Comparison of ENCODE assay signal across 8 mouse cellular contexts in the genomic region with DNA sequence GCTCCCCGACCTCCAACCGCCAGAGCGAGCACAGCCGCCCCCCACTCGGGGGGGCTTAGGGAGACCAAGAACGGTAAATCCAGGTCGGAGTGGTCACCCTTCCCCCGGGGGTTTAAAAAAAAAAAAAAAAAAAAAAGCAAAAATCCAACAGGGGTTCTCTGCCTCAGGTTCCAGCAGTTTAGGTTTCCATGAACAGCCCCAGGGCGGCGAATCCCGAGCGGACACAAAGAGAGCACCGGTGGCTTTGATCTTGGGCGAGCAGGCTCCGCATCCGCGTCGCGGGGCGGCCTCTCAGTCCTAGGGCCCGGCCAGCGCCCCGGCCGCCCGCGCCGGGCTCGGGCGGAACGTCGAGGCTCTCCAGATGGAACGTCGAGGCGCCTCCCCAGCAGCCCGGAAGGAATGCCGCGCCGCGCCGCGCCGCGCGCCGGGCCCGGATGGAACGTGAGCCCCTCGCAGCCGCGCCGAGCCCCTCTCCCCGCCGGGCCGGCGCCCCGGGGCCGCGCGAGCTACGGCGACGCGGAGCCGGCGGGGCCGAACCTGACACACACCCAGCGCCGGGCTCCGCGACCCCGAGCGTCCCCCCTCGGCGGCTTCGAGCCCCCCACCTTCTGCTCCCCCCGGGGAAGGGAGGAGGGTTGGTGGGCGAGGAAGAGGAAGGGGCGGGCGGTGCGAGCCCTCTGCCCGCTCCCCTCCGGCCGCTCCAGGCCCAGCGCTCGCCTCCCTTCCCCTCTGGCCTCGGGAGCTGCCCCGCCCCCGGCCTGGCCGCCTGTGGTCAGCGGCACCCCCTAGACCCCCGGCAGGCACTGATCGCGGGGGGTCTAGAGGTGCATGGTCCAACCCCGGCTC. TPM values are rescaled to one million over a fixed set of nuclear protein-coding genes. Genes with fewer than 3 reads are reported as not detected.
DNase-seq lines count a peak whose midpoint lies in the region; ATAC-seq lines count a peak whose summit lies in the region.

A gene (minus strand): TSS at position 135 of the 846 bp plus-strand sequence.

- peaks cover 27% of the 10 kb centered on the region for H3K4me1 ChIP-seq in forebrain, embryonic 14.5 days (ENCODE audit: control insufficient read depth, insufficient read depth, low read length)
- H3K4me1 ChIP-seq in hindbrain, embryonic 10.5 days (replicated peaks), result peaks cover 48% of the 10 kb centered on the region
- H3K4me1 ChIP-seq in limb, embryonic 13.5 days, result peaks cover 39% of the 10 kb centered on the region
- H3K4me1 ChIP-seq in midbrain, embryonic 16.5 days (ENCODE audit: control insufficient read depth, insufficient read depth, low read length), result peaks cover 39% of the 10 kb centered on the region

- H3K9ac ChIP-seq in forebrain, embryonic 14.5 days (ENCODE audit: low read length), result peak within 1 kb of the TSS; percentile 99
- H3K9ac ChIP-seq in limb, embryonic 13.5 days, result peak within 1 kb of the TSS; percentile 99
- H3K9ac ChIP-seq in midbrain, embryonic 16.5 days (ENCODE audit: low read depth, low read length), result peak within 1 kb of the TSS; percentile 97

- peak within 1 kb of the TSS; percentile 98 for H3K27ac ChIP-seq in forebrain, embryonic 14.5 days (ENCODE audit: low read depth, low read length)
- peak within 1 kb of the TSS; percentile 99 for H3K27ac ChIP-seq in hindbrain, embryonic 10.5 days
- H3K27ac ChIP-seq in limb, embryonic 13.5 days, result peak within 1 kb of the TSS; percentile 99
- H3K27ac ChIP-seq in midbrain, embryonic 16.5 days (ENCODE audit: low read length), result peak within 1 kb of the TSS; percentile 99

- peak within 1 kb of the TSS; percentile 99 for H3K4me2 ChIP-seq in forebrain, embryonic 14.5 days (ENCODE audit: low read length)
- H3K4me2 ChIP-seq in limb, embryonic 13.5 days (replicated peaks), result peak within 1 kb of the TSS; percentile 100
- peak within 1 kb of the TSS; percentile 100 for H3K4me2 ChIP-seq in midbrain, embryonic 16.5 days (ENCODE audit: low read length)

- no peaks in the 10 kb centered on the region for H3K27me3 ChIP-seq in forebrain, embryonic 14.5 days (replicated peaks; ENCODE audit: control insufficient read depth, insufficient read depth, low read length)
- H3K27me3 ChIP-seq in hindbrain, embryonic 10.5 days (ENCODE audit: insufficient read depth, poor library complexity, severe bottlenecking), result no peaks in the 10 kb centered on the region
- no peaks in the 10 kb centered on the region for H3K27me3 ChIP-seq in limb, embryonic 13.5 days
- no peaks in the 10 kb centered on the region for H3K27me3 ChIP-seq in midbrain, embryonic 16.5 days (ENCODE audit: control insufficient read depth, insufficient read depth, low read depth, low read length)

- DNase-seq in left cerebral cortex, adult 18-20 months (ENCODE audit: low spot score in 2 of 2), result no peak
- DNase-seq in left cerebral cortex, adult 9 months (ENCODE audit: low spot score in 2 of 2), result no peak
- DNase-seq in adipocyte (ENCODE audit: low spot score), result peak; percentile 36
- no peak for DNase-seq in forebrain, embryonic 14.5 days (ENCODE audit: low spot score)
- DNase-seq in hindbrain, embryonic 10.5 days (ENCODE audit: low spot score), result no peak
- DNase-seq in right cerebral cortex, postnatal 14 days, result no peak

- H3K36me3 ChIP-seq in forebrain, embryonic 14.5 days (ENCODE audit: control insufficient read depth, insufficient read depth, low read length), result peaks cover 5% of the 10 kb centered on the region
- H3K36me3 ChIP-seq in hindbrain, embryonic 10.5 days, result peaks cover 22% of the 10 kb centered on the region
- H3K36me3 ChIP-seq in limb, embryonic 13.5 days, result peaks cover 6% of the 10 kb centered on the region
- no peaks in the 10 kb centered on the region for H3K36me3 ChIP-seq in midbrain, embryonic 16.5 days (ENCODE audit: control insufficient read depth, insufficient read depth, low read length)

- 0% methylated on average over 51 of the region's 94 CpGs for WGBS in forebrain, embryonic 14.5 days
- under 1% methylated on average over 73 of the region's 94 CpGs for WGBS in hindbrain, embryonic 10.5 days
- WGBS in limb, embryonic 13.5 days, result under 1% methylated on average over 52 of the region's 94 CpGs
- WGBS in midbrain, embryonic 16.5 days, result under 1% methylated on average over 69 of the region's 94 CpGs

- H3K9me3 ChIP-seq in forebrain, embryonic 14.5 days (replicated peaks; ENCODE audit: control insufficient read depth, low read length), result no peaks in the 10 kb centered on the region
- H3K9me3 ChIP-seq in hindbrain, embryonic 10.5 days, result no peaks in the 10 kb centered on the region
- no peaks in the 10 kb centered on the region for H3K9me3 ChIP-seq in limb, embryonic 13.5 days
- H3K9me3 ChIP-seq in midbrain, embryonic 16.5 days (replicated peaks; ENCODE audit: control insufficient read depth, low read length, poor library complexity, severe bottlenecking), result no peaks in the 10 kb centered on the region

- peak within 1 kb of the TSS; percentile 99 for H3K4me3 ChIP-seq in forebrain, embryonic 14.5 days (ENCODE audit: low read depth, low read length)
- H3K4me3 ChIP-seq in hindbrain, embryonic 10.5 days, result peak within 1 kb of the TSS; percentile 99
- peak within 1 kb of the TSS; percentile 98 for H3K4me3 ChIP-seq in limb, embryonic 13.5 days
- H3K4me3 ChIP-seq in midbrain, embryonic 16.5 days (ENCODE audit: low read depth, low read length), result peak within 1 kb of the TSS; percentile 98

- peak; percentile 43 for ATAC-seq in forebrain, embryonic 14.5 days
- ATAC-seq in limb, embryonic 13.5 days (ENCODE audit: low FRiP score, low read depth), result peak; percentile 52
- ATAC-seq in midbrain, embryonic 16.5 days, result peak; percentile 34

RNA-seq across cellular contexts. Expression of the gene that starts here (rescaled TPM):
- total RNA-seq in left cerebral cortex, adult 18-20 months (2021), result 10 to 100 TPM; 74.3 to 77.8 TPM
- polyA plus RNA-seq in forebrain, embryonic 14.5 days (2014; fragmentation: Nextera tagmentation; extraction: Ambion mirVana), result 8.0 and 12.2 TPM in 2 replicates
- polyA plus RNA-seq in hindbrain, embryonic 10.5 days (2016; fragmentation: Nextera tagmentation; extraction: Ambion mirVana), result 10.2 and 11.2 TPM in 2 replicates
- polyA plus RNA-seq in limb, embryonic 13.5 days (2015; fragmentation: Nextera tagmentation; extraction: Ambion mirVana), result 14.7 and 14.9 TPM in 2 replicates
- 10.1 and 11.8 TPM in 2 replicates for polyA plus RNA-seq in midbrain, embryonic 16.5 days (2015; fragmentation: Nextera tagmentation; extraction: Ambion mirVana)
